Mouse (Mus musculus) cerebellum, adult 11-12 months (tissue): ENCODE results near the gene Ptch2.

Source experiments
- DNase-seq: peaks from one replicate; pipeline ENCODE4 v3.0.0; 2022

Gene Ptch2

GRCm38 (mm10) chr4:117130790-117131189 is 34.9 kb downstream of the Ptch2 start:
- DNase-seq, result no peak

DNA sequence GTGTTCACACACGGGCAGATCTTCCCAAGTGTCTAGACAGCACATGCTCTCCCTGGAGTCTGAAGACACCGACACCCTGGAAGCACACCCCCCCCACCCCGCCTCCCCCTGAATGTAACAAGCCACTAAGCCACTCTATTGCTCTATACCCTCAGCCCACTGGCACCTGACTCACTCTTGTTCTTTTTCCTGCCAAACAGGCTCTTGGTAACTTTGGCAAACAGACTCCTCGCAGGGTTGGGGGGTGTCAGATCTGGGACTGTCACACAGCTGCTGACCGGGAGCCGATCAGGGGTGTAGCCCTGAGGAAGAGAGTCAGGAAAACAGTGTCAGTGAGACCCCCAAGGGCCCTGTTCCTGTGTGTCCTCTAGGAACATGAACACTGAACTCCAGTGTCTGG is 35.3 kb downstream of the Ptch2 start:
- no peak for DNase-seq

GRCm38 (mm10) chr4:117131890-117132793 is 36.3 kb downstream of the Ptch2 start:
- no peak for DNase-seq

DNA sequence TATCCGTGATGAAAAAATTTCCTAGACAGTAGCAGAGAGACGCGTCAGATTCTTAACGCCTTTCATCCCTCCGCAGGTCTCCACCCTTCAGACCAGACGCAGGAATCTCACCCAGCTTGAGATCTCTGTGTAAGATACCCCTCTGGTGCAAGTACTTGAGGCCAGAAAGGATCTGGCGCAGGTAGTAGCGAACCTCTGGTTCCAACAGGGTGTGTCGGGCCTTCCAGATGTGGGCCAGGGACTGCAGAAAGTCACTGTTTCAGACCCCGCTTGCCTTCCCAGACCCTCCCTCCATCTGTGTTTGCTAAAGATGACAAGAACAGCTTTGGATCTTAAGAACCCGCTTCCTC is 36.9 kb downstream of the Ptch2 start:
- no peak for DNase-seq

DNA sequence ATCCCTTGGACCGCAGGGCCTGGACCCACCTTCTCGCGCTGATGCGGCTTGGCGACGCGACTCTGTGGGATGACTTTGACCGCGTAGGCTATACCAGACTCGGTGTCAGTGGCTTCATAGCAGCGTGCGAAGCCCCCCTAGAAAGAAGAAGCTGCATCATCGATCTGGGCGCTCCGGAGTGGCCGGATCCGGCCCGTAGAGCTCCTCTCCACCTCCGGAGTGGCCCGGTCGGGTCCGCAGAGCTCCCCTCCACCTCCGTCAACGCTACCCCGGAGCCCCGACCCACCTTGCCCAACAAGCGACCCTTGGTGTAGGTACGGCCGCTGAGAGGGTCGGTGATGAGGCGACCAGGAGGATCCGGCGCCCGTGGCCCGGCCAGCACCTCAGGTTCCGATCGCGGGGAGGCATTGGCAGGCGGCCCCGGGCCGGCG is 37.5 kb downstream of the Ptch2 start:
- DNase-seq, result no peak

GRCm38 (mm10) chr4:117133817-117134600 is 38.1 kb downstream of the Ptch2 start, which contains the start of gene Plk3:
TSS of gene Plk3 (minus strand) at chr4:117133963.
- DNase-seq, result peak; percentile 97

- DNase-seq, result no peak
Measured at GRCm38 (mm10) chr4:117134601-117134995, 38.7 kb downstream of the Ptch2 start.

- no peak for DNase-seq
Measured at GRCm38 (mm10) chr4:117136034-117136433, 40.2 kb downstream of the Ptch2 start.

GRCm38 (mm10) chr4:117138295-117139216 is 42.7 kb downstream of the Ptch2 start:
- DNase-seq, result no peak

DNA sequence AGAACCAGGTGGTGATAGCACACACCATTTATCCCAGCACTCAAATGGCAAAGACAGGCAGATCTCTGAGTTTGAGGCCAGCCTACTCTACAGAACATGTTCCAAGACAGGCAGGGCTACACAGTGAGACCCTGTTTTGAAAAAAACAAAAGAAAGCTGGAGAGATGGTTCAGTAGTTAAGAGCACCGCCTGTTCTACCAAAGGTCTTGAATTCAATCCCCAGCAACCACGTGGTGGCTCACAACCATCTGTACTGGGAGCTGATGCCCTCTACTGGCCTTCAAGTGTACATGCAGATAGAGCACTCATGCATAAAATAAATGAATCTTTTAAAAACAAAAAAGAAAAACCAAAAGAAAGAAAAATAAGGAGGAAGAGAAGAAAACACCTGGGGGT is 43.3 kb downstream of the Ptch2 start:
- no peak for DNase-seq

- no peak for DNase-seq
Measured at GRCm38 (mm10) chr4:117140613-117141012, 44.7 kb downstream of the Ptch2 start.

- DNase-seq, result no peak
Measured at GRCm38 (mm10) chr4:117143023-117143422, 47.1 kb downstream of the Ptch2 start.

DNA sequence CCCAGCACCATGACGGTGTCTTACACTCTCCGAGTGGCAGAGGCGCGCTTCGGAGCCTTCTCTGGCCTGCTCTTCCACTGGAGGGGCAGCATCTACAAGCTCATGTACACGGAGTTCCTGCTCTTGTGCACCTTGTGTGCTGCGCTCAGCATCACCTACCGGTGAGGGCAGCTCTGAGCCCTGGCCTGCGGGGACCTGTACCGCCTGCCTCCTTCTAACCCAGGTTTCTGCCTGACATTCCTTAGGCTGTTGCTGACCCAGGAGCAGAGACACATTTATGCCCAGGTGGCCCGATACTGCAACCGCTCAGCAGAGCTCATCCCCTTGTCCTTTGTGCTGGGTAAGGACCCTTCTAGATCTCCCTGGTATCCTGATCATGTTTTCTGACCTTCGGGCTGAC is 49.4 kb downstream of the Ptch2 start:
- DNase-seq, result no peak

GRCm38 (mm10) chr4:117146176-117146575 is 50.3 kb downstream of the Ptch2 start:
- peak; percentile 81 for DNase-seq

- no peak for DNase-seq
Measured at GRCm38 (mm10) chr4:117148047-117148713, 52.3 kb downstream of the Ptch2 start.

DNA sequence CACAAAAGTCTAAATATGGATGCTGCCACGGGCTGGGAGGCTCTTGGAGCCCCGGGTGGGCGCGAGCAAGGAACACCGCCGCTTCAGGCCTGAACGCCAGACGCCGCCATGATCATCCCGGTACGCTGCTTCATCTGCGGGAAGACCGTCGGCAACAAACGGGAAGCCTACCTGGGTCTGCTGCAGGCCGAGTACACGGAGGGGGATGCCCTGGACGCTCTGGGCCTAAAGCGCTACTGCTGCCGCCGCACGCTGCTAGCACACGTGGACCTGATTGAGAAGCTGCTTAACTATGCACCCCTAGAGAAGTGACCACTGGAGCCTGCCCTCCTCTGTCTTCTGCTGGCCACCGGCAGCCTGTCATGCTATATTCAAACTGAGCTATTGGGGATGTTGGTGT is 52.9 kb downstream of the Ptch2 start:
- DNase-seq, result no peak

DNA sequence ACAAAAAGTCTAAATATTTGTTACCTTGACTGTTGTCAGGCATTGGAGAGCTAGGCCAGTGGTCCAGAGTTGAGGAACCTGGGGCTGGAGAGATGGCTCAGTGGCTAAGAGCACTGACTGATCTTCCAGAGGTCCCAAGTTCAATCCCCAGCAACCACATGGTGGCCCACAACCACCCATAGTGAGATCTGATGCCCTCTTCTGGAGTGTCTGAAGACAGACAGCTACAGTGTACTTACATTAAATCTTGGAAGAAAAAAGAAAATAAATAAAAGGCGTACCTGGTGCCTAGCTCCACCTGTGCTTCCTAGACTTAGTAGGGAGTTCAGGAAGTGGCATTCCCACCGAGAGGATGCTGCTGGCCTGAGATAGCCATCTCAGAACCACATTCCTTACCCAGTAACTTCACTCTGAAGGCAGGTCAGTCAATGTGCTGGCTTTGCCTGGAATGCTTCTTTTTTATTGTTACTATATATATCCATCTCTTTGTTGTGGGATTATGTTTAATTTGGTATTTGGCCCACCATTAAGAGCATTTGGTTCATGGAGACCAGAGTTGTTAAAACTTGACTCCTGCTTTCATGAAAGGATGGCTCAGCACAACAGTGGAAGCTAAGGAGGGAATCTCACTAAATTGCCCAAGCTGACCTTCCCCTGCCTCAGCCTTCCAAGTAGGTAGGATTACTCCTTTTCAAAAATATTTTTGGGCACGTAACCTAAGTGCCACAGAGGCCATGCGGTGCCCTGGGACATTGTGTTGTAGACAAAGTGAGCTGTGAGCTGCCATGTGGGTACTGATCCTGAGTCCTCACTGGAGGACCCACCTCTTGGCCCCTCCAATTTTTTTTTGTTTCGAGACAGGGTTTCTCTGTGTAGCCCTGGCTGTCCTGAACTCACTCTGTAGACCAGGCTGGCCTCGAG is 53.7 kb downstream of the Ptch2 start:
- no peak for DNase-seq

DNA sequence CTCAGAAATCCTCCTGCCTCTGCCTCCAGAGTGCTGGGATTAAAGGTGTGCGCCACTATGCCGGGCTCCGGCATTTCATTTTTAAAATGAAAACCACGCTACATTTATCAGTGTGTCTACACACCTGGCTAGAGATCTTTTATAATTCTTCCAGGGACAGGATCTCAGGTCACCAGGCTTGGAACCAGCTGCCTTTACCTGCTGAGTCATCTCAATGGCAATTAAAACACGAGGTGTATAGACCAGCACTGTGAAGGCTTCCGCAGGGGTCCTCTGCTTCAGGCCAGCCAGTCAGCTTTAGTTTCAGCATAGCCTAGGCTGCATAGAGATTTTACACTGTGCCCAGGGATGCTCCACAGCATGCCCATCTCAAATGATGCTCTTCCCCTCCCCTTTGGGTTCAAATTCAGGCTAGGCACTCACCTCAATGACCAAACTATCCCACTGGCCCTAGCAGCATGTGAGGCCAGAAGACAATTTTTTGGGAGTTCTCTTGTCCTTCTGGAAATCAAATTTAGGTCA is 54.4 kb downstream of the Ptch2 start:
- DNase-seq, result no peak

- no peak for DNase-seq
Measured at GRCm38 (mm10) chr4:117151416-117151815, 55.5 kb downstream of the Ptch2 start.

DNA sequence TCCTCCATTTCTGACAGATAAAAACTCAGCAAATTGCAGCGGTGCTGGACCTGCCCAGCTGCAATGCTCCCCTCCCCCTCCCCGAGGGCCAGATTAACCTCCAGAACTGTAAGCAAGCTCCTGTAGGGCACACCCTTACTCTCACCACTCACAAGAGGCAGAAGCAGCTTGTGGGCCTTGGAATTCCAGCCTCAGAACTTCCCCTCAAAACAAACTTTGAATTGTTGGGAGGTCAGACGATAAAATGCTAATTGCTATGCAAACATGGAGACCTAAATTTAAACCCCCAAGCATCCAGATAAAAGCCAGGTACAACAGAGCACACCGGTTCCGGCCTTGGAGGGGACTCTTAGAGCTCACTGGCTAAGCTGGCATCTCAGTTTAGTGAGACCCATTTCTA is 56.8 kb downstream of the Ptch2 start:
- DNase-seq, result no peak
